7 mouse cellular contexts compared by ENCODE assay signal in genomic region chr7:142799424-142799823, GRCm38 (mm10). TPM values are rescaled to one million over a fixed set of nuclear protein-coding genes. Genes with fewer than 3 reads are reported as not detected.
DNase-seq lines count a peak whose midpoint lies in the region; ATAC-seq and TF ChIP-seq lines count a peak whose summit lies in the region.

No protein-coding gene starts in this region.

- peak; percentile 43 for DNase-seq in liver
- DNase-seq in liver, embryonic 11.5 days (ENCODE audit: low spot score): no peak
- no peak for DNase-seq in Patski (ENCODE audit: low read depth, low spot score)
- peak; percentile 10 to 36 for DNase-seq in cerebellum, adult 2 months
- DNase-seq in heart, postnatal 36 days: peak; percentile 19 to 43
- peak; percentile 39 to 65 for DNase-seq in left cerebral cortex, postnatal 14 days (ENCODE audit: low spot score in 2 of 2)

- no peak overlapping the region for H3K4me3 ChIP-seq in liver, embryonic 11.5 days (ENCODE audit: low read depth, low read length)
- H3K4me3 ChIP-seq in cerebellum, adult 2 months (replicated peaks; ENCODE audit: insufficient read depth, low read depth, low read length): no peak overlapping the region
- no peak overlapping the region for H3K4me3 ChIP-seq in neural tube, embryonic 15.5 days (replicated peaks)

- TF ChIP-seq POLR2A in cerebellum, adult 2 months (IDR thresholded peaks at IDR 0.05; ENCODE audit: borderline replicate concordance, insufficient read depth, low read length): no peak

- TF ChIP-seq CTCF in Patski (IDR thresholded peaks at IDR 0.05): peak; percentile 73
- peak; percentile 62 for TF ChIP-seq CTCF in cerebellum, adult 2 months (IDR thresholded peaks at IDR 0.05; ENCODE audit: borderline replicate concordance, insufficient read depth, low read depth, low read length)

- intact Hi-C loops in heart, postnatal 36 days (cut with DNase I): loop anchor here (2.0 kb wide), 1 partner anchor 51 kb away; no protein-coding TSS in a partner anchor
- intact Hi-C loops in left cerebral cortex, postnatal 14 days (cut with DNase I): loop anchor here (2.0 kb wide), 1 partner anchor 49 kb away; no protein-coding TSS in a partner anchor

- in situ Hi-C loops in Patski (cut with MboI; ENCODE audit: low pct_unique_long_range_greater_than_20kb): no loop called here

- 28% methylated on average over 6 of the region's 6 CpGs for WGBS in liver, embryonic 11.5 days
- WGBS in cerebellum, adult 2 months: 38% methylated on average over 6 of the region's 6 CpGs
- 30% methylated on average over 6 of the region's 6 CpGs for WGBS in neural tube, embryonic 15.5 days

- CTCF ChIA-PET in Patski (lab: Charles Lee): interaction anchor here (0.8 to 1.3 kb wide), 3 partner anchors 9 to 52 kb away, joined by 3 to 4 read pairs (median 3); no protein-coding TSS in a partner anchor

- no peak overlapping the region for H3K4me2 ChIP-seq in liver, embryonic 11.5 days
- no peak overlapping the region for H3K4me2 ChIP-seq in neural tube, embryonic 15.5 days

- POLR2A ChIA-PET in Patski (lab: Charles Lee): no interaction called here

- no peaks in the 10 kb centered on the region for H3K36me3 ChIP-seq in liver, embryonic 11.5 days (ENCODE audit: control insufficient read depth, insufficient read depth, low read length)
- H3K36me3 ChIP-seq in neural tube, embryonic 15.5 days: no peaks in the 10 kb centered on the region

- no peaks in the 10 kb centered on the region for H3K9me3 ChIP-seq in liver, embryonic 11.5 days (ENCODE audit: control insufficient read depth, low read length)
- H3K9me3 ChIP-seq in neural tube, embryonic 15.5 days (replicated peaks): no peaks in the 10 kb centered on the region

- no peak for ATAC-seq in liver, embryonic 11.5 days (replicated peaks; ENCODE audit: low FRiP score)
- no peak for ATAC-seq in Patski
- ATAC-seq in neural tube, embryonic 15.5 days (ENCODE audit: low FRiP score): no peak

- H3K27ac ChIP-seq in liver, embryonic 11.5 days (ENCODE audit: low read depth, low read length): no peak overlapping the region
- no peak overlapping the region for H3K27ac ChIP-seq in cerebellum, adult 2 months (ENCODE audit: insufficient read depth, low read length)
- no peak overlapping the region for H3K27ac ChIP-seq in neural tube, embryonic 15.5 days (replicated peaks)

- H3K27me3 ChIP-seq in liver, embryonic 11.5 days (replicated peaks; ENCODE audit: control insufficient read depth, insufficient read depth, low read length): no peaks in the 10 kb centered on the region
- H3K27me3 ChIP-seq in Patski: peaks cover 26% of the 10 kb centered on the region
- H3K27me3 ChIP-seq in cerebellum, adult 2 months (ENCODE audit: control insufficient read depth, insufficient read depth, low read length): no peaks in the 10 kb centered on the region
- no peaks in the 10 kb centered on the region for H3K27me3 ChIP-seq in neural tube, embryonic 15.5 days (replicated peaks)

- H3K9ac ChIP-seq in liver, embryonic 11.5 days (ENCODE audit: low read depth, low read length): no peak overlapping the region
- 0 out of 2 replicates have a peak overlapping the region, but pooled peaks have one; percentile 17 for H3K9ac ChIP-seq in neural tube, embryonic 15.5 days (replicated peaks)

- no peaks in the 10 kb centered on the region for H3K4me1 ChIP-seq in liver, embryonic 11.5 days (replicated peaks; ENCODE audit: control insufficient read depth, insufficient read depth, low read length)
- H3K4me1 ChIP-seq in cerebellum, adult 2 months (ENCODE audit: control insufficient read depth, insufficient read depth, low read length): no peaks in the 10 kb centered on the region
- H3K4me1 ChIP-seq in neural tube, embryonic 15.5 days: no peaks in the 10 kb centered on the region

RNA-seq across cellular contexts. Expression of gene Ins2, which starts 56.2 kb away (rescaled TPM):
- not detected in 2 replicates for polyA plus RNA-seq in liver, embryonic 11.5 days (2014; fragmentation: Nextera tagmentation; extraction: Ambion mirVana)
- not detected for polyA plus RNA-seq in Patski (2021)
- polyA plus RNA-seq in cerebellum, adult 2 months (2012; rRNA removed): 0.80 and 0.82 TPM in 2 replicates
- total RNA-seq in heart, postnatal 36 days (2021): not detected
- not detected for total RNA-seq in left cerebral cortex, postnatal 14 days (2021)
- 0.60 TPM in 1 of 2 replicates, not detected in the other for polyA plus RNA-seq in neural tube, embryonic 15.5 days (2015; fragmentation: Nextera tagmentation; extraction: Ambion mirVana)

Comparison
In these comparisons a context has a peak if more than half of its experiments do, and no peak if none do; other contexts are left out.
1. DNase-seq: peak in liver (single experiment), cerebellum, adult 2 months (2 of 2), heart, postnatal 36 days (2 of 2) and left cerebral cortex, postnatal 14 days (2 of 2); none in liver, embryonic 11.5 days (single experiment) and Patski (single experiment).